Mouse (Mus musculus) neutrophil, adult 5-6 weeks (primary cell): ENCODE measurements at regions not wholly inside any gene's neighbourhood (a gene's known extent, or its start where the extent isn't known, plus 50 kb on each side); places are given as distances from the start of the nearest gene placed in this dataset.

ENCODE experiments used
- ATAC-seq: fragments of 151-379, 151-347 bp; 2 replicates; pipeline ENCODE4 v1.8.0; 2017; ENCODE audit warnings: mild to moderate bottlenecking, moderate TSS enrichment; ENCODE audit not compliant: insufficient number of reproducible peaks, poor library complexity, low FRiP score, severe bottlenecking; ENCODE audit errors: extremely low read depth

DNA sequence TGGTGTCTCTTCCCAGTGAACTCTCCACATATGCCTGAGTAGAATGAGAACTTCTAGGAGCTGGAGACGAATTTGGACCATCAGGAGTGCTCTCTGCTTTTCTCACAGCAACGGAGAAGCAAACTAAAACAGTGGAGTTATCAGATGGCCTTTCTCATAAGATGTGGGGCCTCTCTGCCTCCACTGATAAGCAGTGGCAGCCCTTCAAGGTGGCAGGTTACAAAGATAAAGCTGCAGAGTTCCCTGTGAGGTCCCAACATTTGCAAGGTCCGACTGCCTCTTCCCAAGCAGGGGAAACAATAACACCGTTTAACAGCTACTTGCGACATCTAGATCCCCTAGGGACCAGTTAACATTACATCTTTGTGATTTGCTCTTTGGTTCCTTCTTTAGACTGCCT, 71.5 kb upstream of the Smyd2 start:
- no peak for ATAC-seq

DNA sequence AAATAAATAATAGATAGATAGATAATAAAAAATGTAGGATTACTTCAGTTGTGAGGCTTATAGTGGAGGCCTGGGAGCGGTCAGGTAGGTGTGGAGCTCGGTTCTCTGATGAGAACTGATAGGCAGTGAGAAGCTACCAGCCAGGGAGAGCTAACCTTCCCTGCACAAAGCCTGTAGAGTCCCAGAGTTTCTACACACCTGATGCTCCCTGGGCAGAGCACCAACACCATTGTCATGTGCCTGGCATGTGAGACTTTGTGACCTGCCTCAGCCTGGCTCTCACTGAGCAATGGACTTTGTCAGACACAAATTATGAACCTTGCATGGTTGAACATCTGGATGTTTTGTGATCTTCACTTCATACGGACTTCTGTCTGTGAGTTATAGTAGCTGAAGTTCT, 71.1 kb upstream of the Smyd2 start:
- no peak for ATAC-seq

- no peak for ATAC-seq
Observed at GRCm38 (mm10) chr1:189991089-189991488, 68.9 kb upstream of the Smyd2 start.

- no peak for ATAC-seq
Observed at GRCm38 (mm10) chr1:189990046-189990622, 68.0 kb upstream of the Smyd2 start.

DNA sequence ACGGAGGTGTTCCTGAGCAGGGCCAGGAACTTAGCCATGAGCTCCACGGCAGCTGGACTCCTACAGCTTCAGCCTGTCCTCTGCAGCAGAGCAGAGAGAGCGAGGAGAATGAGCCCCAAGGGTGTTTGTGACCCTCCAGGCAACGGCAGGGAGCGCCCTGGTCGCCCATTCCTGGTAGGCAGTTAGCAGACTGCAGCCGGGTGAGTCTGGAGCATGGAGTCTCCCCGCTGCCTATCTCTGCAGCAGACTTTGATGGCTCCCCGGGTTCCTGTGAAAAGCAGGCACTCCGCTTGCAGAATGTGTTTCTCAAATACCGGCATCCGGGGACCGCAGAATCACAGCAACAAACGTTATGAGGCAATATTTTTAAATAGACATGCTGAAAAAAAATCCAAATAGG, 67.2 kb upstream of the Smyd2 start:
- no peak for ATAC-seq

DNA sequence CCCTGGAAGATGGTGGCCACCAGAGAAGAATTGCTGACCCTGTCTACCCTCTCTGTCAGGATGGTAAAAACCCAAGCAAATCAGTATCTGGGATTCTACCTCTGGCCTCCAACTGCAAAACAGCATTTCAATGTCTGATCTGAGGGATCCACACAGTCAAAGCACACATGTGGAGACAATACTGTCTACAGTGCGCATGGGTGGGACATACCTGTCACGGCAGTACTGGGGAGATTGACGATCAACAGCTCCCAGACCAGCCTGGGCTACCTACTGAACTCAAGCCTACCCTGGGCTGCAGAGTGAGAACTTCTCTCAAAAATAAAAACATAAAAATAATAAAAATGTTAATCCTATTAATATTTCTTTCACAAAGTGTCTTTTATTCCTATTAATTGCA, 66.7 kb upstream of the Smyd2 start:
- no peak for ATAC-seq

DNA sequence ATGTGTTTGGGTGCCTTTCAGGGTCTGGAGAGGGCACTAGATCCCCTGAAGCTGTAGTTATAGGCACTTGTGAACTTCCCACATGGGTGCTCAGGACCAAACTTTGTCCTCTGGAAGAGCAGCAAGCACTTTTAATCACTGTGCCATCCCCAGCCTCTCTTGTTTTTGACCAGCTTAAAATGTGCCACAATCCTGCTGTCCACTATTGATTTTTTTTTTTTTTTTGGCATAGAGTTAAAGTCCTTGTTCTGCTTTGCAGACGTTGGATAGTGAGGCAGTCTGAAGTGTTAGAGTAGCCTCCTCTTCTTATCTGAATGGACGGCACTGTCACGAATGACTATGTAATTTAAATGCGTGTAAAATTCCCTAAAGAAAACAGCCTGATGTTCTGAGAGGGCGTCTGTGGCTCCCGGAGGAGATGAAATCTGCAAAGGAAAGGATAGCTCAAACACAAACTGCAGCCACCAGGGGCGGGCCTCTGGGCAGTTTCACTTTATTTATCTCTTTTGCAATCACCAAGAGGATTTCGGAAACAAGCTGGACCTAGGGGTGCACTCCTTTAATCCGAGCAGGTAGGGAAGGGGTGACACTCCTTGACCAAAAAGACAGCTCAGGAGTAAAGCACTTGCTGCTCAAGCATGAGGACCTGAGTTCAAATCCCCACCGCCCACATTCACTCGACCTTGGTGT, 63.5 kb upstream of the Smyd2 start:
- ATAC-seq = no peak

DNA sequence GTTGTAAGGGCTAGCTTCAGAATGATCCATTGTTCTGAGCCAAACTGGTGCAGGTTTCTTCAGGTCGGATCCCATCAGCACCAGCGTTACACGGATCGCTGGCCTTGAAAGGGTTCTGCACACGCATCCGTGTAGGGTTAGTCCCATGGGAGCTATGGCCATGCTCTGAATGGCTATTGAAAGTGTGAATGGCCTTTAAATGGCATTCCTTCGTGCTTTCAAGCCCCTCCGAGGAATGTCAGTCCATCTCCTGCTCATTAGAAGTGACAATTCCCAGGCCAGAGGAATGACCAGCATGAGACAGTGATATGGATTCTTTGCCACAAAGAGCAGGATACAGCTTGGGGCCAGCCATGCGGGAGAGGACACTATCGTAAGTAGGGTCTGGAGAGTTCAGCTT, 56.1 kb upstream of the Smyd2 start:
- no peak for ATAC-seq

DNA sequence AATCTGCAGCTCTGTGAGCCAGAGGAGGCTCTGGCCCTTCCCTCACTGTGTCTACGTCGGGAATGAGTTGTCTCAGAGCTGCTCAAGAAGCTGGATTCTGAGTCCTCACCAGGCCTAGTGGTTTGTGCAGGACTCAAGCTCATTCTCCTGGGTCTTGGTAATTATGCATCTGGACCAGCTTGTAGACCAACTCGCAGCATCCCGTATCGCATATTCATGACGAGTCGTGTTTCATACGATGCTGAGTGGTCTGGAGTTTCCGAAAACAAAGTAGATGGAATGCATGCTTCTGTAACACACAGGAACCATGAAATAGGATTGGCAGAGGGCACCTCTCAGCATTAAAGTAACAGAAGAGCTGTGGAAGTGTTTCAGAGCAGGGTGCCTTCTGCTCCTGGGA, 53.5 kb upstream of the Smyd2 start:
- no peak for ATAC-seq

GRCm38 (mm10) chr1:189972790-189973406, 50.7 kb upstream of the Smyd2 start:
- ATAC-seq = peak; percentile 65; the same call in 1 of the 2 replicates
